Mouse (Mus musculus) liver, embryonic 14.5 days (tissue): ENCODE measurements around the gene Tnfrsf1a.

Source experiments
- CTCF ChIP-seq: IDR thresholded peaks from 2 replicates; pipeline ENCODE4 v1.5.1; 2016; ENCODE audit warnings: antibody characterized with exemption, low read depth, control low read depth
- EP300 ChIP-seq: IDR thresholded peaks from 2 replicates; pipeline ENCODE4 v1.6.1; 2016; ENCODE audit warnings: antibody characterized with exemption, low read depth

DNA sequence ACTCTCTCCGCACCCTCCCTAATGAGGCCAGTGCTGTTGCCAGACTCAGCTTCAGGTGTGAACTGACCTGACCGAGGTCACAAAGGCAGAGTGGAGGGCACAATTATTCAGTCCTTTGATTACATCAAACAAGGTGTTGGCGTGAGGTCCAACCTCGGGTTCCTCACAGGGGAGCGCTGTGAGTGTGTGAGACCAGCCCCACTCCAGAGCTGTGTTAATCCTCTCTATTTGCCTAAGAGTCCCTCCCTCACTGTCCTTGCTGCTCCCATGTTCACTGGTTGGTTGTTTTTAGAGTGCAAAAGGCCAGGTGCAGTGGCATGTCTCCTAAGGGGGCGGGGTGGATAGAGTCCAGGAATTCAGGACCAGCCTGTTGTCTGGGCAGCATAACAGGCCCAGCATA is 36.9 kb downstream of the Tnfrsf1a start:
- TF ChIP-seq CTCF: no peak
- TF ChIP-seq EP300: no peak
